Mouse (Mus musculus) granulocyte monocyte progenitor cell, adult 5-6 weeks (primary cell): ENCODE measurements around the gene Rassf1. TPM values are rescaled to one million over a fixed set of nuclear protein-coding genes. Genes with fewer than 3 reads are reported as not detected.

Experiments
- ATAC-seq: replicated peaks from 2 replicates; pipeline ENCODE4 v1.8.0; 2016; ENCODE audit warnings: mild to moderate bottlenecking, moderate TSS enrichment, inconsistent platforms; ENCODE audit not compliant: poor library complexity, severe bottlenecking
- total RNA-seq, 2 experiments: library from RNA; stranded (forward) in 1 of 2; stranded (reverse) in 1 of 2; fragments of 200-712, 200-1000 nt in 1 of 2; fragments of >200 nt in 1 of 2; fragmentation: Nextera tagmentation in 1 of 2; gene quantifications; 2 replicates each; pipeline ENCODE4 v1.2.3; 2014 to 2017

The Rassf1 gene
- total RNA-seq, 2 experiments from 2014 or later: 36.7 to 40.2 TPM

DNA sequence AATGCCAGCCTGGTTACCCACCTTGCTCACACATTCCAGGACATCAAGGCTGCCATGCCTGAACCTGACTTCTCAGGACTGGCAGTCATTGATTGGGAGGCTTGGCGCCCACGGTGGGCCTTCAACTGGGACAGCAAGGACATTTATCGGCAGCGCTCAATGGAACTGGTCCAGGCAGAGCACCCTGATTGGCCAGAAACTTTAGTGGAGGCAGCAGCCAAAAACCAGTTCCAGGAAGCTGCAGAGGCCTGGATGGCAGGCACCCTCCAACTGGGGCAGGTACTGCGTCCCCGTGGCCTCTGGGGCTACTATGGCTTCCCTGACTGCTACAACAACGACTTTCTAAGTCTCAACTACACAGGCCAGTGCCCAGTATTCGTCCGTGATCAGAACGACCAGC lies 26.5 kb downstream of the Rassf1 start:
- no peak for ATAC-seq

DNA sequence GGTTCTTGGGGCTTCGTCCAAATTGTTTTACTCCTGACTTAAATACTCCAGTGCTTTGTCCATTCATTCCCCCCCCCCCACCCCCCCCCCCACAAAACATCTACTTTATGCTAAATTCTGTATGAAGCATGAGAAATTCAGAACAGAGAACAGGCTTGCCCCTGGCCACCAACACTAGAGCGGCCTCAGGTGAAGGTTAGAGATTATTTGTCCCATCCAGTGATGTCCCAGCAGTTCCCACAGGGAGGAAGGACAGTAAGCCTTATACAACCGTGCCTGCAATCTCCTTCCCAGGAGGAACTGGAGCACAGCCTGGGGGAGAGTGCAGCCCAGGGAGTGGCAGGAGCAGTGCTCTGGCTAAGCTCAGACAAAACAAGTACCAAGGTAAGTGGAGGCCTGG lies 27.2 kb downstream of the Rassf1 start, which contains the start of gene Naa80:
Gene Naa80, plus strand, starts transcription at position 301 of the 400 bp plus-strand sequence.
- ATAC-seq: no peak

DNA sequence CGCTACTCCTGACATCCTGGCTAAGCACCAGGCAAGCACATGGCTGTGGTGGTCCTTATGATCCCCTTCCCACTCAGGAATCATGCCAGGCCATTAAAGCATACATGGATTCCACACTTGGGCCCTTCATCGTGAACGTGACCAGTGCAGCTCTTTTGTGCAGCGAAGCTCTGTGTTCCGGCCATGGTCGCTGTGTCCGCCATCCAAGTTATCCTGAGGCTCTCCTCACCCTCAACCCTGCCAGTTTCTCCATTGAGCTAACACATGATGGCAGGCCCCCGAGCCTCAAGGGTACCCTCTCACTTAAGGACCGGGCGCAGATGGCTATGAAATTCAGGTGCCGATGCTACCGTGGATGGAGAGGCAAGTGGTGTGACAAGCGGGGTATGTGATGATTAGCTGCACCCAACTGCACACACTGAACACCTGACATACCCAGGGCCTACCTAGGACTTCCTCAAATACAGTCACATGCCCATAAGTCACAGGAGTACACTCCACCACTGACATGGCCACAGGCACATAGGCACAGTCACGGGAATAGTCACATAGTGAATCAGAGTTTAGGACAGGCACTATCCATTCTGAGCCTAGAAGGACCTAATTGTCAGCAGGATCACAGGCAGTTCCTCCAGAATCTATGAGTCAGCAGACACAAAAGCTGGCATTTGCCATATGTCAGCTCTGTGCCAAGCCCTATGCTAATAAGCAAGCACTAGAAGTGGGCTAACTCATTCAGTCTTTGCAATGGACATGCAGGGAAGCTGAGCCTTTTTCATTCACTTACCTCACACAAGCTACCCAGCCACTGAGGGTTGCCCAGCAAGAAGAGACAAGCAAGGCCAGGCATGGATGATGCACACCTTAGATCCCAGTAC lies 27.9 kb downstream of the Rassf1 start:
- no peak for ATAC-seq

DNA sequence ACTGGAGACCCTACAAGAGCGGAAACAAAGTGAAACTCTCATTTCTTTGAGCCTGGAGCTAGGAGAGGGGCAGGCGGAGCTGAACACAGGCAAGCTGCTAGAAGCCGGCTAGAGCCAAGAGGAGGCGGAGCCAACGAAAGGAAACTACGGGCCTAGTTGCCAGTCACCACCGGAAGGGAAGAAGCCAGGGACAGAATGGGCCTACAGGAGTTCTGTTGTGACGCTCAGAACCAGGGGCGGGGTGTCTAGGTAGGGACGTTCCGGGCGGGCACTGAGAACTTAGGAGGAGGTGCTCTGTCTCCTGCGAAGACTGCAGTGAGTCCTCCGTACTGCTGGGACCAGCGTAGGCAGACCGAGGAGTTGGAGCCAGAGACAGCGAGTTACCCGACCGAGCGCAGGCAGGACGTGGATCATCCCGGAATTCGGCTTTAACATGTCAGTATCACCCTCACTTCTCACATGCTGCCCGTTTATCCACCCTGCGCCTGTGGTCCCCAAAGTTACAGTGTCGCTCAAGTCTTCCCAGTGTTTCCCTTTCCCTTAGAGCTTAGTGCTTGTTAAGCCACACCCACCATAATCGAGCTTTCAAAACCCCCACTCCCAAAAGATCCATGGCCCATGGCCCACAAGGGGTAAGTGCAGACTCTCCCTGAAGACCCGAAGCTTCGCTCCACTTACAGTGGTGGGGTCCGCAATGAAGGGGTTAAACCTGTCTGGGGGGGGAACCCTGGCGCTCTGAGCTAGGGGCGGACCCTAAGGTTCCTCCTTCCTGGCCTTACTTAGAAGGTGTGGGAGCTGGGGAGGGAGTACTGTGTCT lies 29.4 kb downstream of the Rassf1 start, which contains the start of gene Hyal3:
Gene Hyal3, plus strand, starts transcription at position 318 of the 817 bp plus-strand sequence.
- peak; percentile 78 for ATAC-seq

DNA sequence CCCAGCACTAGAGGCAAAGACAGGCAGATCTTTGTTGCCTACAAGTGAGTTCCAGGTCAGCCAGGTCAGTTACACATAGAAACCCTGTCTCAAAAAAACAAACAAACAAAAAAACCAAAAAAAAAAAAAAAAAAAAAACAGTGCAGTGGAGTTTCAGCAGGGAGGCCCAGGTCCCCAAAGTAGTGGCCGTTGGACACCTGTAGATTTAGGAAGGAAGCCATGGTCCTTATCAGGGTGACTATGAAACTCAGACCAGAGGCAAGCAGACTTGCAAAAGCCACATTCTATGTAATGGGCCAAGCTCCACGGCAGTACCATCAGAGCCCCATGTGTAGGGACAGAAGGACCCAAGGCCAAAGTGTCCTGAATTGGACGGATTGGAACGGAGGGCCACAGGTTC lies 30.2 kb downstream of the Rassf1 start:
- ATAC-seq: no peak

DNA sequence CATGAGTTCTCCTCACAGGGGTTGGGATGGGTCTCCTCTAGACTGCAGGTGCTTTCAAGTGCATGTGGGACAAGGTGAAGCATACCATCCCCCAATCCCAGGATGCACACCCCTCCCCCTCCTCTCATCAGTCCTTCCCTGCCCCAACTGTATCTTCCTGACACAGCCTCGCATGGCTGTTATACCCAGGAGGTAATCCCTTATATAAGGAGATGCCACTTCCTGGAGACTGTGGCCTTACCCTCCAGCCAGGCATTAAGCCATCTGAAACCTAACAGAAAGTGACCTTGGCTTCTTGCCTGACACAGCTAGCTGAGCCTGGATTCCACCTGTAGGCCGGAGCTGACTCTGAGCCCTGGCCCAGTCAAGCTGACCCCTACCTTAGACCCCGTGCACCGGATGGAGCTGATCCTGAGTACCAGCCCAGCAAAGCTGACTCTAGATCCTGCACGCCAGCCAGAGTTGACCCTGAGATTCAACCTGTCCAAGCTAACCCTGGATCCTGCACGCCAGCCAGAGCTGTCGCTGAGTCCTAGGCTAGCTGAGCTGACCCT lies 31.2 kb downstream of the Rassf1 start:
- ATAC-seq: no peak

DNA sequence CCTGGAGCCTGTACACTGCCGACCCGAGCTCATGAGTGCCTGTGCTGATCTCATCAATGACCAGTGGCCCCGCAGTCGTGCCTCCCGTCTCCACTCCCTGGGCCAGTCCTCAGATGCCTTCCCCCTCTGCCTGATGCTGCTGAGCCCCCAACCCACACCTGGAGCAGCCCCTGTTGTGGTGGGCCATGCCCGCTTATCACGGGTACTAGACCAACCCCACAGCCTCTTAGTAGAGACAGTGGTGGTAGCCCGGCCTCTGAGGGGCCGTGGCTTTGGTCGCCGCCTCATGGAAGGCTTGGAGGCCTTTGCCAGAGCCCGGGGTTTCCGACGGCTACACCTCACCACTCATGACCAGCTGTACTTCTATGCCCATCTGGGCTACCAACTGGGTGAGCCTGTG lies 31.8 kb downstream of the Rassf1 start:
- ATAC-seq: no peak

DNA sequence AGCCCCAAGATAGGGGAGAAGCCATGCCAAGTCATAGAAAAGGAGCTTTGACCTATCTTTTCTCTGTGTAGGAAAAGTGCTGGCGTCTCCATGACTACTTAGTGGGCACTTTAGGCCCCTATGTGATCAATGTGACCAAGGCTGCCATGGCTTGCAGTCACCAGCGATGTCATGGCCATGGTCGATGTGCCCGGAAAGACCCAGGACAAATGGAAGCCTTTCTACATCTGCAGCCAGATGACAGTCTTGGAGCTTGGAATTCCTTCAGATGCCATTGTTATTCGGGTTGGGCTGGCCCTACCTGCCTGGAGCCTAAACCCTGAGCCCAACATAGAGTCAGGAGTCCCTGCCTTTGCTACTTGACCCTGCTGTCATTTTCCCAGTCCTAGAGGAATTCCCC lies 35.1 kb downstream of the Rassf1 start:
- ATAC-seq: no peak

DNA sequence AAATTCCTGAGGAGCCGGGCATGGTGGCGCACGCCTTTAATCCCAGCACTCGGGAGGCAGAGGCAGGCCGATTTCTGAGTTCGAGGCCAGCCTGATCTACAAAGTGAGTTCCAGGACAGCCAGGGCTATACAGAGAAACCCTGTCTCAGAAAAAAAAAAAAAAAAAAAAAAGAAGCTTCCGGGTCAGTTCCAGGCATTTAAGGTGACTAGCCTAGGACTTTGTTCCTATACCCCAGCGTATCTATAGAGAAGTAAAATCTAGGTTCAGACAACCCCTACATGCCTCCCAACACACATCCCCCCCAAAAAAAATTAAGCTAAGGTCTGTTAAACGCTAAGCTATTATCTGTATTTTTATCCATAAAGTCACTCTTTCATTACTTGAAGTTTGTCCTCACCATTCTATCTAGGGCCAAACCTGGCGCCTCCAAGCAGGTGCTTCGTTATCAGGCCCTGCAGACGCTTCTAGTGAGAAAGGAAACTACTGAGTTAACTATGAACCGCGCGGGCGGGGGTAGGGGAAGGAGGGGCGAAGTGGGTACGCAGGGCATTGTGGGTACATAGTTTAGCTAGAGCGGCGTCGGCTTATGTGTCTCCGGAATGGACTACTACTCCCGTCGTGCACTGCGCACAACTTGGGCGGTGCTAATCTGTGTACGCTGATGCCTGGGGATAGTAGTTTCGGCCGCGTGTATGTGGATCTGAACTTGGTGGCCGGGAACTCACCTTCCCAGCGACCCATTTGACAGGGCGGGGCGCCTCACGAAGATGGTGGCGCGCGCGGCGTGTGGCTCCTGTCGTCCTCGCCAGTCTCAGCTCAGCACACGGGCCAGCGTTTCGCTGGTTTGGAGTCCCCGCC lies 35.8 kb downstream of the Rassf1 start, which contains the start of gene Ifrd2:
Gene Ifrd2, plus strand, starts transcription at position 669 of the 859 bp plus-strand sequence.
- peak; percentile 94 for ATAC-seq

DNA sequence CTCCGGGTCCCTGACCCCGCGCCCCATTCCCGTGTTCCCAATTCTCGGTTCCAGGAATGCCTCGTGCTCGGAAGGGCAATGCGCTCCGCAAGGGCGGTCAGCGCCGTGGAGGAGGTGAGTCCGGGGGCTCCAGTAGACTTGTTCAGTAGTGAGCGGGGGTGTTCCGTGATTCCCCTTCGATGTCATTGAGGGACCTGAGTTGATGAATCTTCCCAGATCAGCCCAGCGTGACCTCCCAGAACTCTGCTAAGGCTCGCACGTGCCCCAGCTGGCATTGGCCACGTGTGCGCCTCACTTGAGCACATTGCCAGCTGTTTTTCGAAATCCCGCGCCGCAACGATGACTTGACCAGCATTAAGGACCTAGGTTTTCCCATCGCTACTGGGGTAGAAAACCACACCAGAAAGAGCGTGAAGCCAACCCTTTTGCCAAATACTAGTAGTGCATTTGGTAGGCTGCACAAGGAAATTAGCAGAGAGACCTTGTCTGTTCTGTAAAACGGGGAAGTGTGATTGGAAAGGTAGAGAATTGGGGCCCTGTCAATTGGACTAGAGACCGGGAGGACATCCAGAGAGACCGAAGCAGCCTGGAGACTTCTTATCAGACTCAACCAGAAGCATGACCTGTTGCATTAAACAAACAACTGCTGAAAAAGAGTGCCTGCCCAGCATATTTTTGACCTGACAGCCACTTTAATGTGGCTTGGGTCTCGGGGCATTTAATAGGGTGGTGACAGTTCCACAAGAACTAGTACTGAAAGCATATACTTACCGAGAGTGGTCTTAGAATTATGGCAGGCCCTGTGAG lies 36.7 kb downstream of the Rassf1 start:
- ATAC-seq: peak; percentile 26

DNA sequence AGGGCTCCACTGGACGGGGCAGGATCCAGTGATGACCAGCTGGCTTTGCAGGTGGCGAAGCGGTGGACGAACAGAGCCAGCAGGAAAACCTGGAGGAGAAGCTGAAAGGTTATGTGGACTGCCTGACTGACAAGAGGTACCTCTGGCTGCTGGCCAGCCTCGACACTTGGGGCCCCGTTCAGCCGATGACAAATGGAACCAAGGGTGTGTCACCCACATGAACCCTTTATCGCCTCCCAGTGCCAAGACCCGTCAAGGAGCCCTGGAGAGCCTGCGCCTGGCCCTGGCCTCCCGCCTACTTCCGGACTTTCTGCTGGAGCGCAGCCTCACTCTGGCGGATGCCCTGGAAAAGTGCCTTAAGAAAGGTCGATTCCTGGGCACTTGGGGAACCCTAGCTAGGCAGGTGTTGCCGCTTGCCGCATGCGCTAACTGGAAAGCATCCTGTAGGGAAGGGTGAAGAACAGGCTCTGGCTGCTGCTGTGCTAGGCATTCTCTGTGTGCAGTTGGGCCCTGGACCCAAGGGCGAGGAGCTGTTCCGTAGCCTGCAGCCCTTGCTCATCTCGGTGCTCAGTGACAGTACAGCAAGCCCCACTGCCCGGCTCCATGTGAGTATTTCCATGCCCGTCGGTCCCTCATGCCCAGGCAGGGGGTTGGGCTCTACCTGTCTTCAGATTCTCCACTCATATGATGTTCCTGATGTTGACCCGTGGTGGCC lies 38.9 kb downstream of the Rassf1 start:
- no peak for ATAC-seq

DNA sequence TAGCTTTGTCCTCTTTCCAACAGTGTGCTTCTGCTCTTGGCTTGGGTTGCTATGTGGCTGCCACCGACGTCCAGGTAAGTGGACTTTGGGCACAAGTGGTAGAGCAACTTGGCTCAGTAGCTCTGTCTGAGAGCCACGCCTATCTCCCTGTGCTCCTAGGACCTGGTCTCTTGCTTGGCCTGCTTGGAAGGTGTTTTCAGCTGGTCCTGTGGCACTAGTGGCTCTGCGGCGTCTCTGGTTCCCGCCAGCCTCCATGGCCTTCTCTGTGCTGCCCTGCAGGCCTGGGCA lies 39.4 kb downstream of the Rassf1 start:
- no peak for ATAC-seq

DNA sequence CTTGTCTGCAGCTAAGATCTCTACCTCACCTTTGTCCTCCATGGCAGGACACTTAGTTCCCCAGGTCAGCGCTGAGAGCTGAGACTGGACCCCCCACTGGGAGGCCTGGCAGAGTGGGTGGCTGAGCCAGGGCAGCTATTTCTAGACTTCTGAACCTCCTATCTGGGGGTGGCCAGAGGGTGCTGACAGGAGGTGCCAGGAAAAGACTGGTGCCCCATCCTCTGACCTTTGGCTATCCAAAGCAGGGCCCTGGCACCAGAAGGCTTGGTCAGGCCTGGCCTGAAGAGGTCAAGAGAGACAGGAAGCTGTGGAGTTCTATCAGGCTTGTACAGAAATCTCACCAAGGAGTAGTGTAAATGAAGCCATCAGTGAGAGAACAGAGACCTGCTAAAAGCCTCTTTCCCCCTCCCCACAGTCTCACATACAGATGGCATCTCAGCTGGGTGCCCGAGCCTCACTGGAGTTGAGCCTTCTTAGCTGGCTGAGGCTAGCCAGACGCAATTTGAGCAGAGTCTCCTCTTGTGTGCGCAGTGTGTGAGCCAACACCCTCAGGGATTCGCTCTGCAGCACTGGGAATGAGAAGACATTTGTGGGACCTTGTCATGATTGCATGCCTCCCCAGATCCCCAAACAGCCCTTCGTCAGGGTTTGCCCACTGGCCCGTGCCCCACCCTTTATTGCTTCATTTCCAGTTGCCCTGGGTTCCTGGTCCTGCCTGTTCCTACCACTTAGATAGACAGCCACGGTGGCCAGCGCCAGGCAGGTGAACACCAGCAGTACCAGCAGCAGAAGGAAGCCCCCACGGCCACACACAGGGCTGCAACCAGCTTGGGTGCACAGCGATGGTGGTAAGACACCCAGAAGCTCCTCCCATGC lies 42.0 kb downstream of the Rassf1 start:
- peak; percentile 47 for ATAC-seq

DNA sequence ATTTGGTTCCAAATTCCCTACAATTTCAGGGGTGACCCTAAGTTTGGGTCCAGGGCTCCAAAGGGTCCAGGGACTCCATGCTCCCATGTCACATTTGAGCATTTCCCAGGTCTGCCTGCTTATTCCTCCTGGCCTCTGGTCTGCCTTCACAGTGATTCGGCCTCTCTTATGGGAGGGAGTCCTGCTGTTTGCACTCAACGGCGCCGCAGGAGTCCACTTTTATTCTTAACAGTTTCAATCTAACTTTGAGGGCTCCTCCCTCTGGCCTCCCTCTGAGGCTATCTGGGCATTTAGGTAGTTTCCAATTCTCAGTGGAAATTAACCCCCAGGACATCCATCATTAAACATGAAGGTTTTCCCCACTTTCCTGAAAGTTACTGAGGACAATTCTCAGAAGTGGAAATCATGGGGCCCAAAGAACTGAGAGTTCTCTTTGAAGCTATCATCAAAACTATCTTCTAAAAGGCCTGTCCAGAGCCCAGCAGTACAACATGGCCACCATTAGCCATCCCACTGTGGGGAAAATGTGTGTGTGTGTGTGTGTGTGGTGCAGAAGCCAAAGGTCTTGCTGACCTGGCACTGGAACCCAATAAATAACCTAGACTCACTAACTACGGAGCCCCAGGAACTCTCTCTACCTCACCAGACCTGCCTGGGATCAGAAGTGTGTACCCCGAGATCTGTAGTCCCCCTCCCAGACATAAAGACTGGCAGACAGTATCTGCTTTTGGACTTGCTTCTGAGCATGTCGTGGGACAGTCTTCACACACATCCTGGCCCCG lies 43.1 kb downstream of the Rassf1 start:
- no peak for ATAC-seq

DNA sequence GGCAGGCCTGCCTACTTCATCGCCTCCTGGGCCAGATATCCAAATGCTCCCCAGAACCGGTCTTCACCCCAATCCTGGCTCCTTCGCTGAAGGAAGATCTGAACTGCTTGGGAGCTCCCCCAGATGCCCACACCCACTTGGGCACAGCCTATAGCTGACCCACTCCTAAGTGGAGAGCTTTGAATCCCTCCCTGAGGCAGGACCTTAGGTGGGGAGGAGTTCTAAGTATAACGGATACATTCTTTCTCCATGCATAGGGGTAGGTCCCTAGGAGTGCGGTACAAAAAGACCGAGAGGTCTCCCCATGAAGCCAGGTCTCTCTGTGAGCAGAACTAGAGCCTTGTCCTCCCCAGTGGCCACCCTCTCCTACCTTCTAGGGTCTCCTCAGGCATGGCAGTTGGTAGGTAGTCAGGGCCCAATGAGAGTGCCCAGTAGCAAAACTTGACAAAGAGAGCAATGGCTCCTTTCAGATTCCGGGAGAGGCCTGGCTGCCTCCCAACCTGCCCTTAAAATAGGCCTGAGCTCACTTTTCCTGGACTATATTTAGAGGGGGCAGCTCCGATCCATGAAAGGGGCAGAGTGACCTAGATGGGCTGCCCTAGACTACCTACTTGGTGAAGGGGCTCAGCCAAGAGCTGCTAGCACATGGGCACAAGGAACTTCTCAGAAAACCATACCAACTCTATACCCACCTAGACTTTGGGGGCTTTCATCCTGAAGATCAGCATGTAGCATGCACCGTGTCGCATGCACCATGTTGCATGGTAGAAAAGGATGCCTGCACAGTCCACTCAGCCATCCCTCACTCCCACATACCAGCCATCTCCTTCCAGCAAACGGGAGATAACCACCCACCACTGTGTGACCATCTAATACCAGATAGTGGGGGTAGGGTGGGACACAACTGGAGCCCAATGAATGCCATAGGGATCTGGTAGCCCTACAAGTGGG lies 45.5 kb downstream of the Rassf1 start:
- ATAC-seq: no peak

DNA sequence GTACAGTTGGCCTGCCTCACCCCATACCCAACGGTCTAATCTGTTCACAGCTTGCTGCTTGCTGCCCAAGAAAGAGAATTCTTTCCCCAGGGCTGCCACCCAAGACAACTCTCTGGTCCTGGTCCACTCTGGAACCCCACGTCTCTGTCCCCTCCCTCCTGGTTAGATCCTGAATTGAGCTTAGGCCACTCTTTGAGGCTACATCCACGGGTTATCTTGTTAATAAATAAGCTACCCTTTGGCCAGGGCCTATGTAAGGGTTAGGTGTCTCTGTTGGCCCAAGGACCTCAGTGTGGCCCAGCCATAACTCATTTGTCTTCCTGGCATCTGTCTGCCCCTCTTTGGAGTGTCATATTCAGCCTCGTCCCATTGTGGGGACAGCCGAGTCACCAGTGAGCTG lies 47.0 kb downstream of the Rassf1 start:
- no peak for ATAC-seq
